Mouse (Mus musculus): ENCODE measurements around the gene Tmem260. TPM values are rescaled to one million over a fixed set of nuclear protein-coding genes. Genes with fewer than 3 reads are reported as not detected.

Gene Tmem260
- total RNA-seq, 4 experiments from 2014 or later: 2.9 to 4.3 (median 3.7) TPM

DNA sequence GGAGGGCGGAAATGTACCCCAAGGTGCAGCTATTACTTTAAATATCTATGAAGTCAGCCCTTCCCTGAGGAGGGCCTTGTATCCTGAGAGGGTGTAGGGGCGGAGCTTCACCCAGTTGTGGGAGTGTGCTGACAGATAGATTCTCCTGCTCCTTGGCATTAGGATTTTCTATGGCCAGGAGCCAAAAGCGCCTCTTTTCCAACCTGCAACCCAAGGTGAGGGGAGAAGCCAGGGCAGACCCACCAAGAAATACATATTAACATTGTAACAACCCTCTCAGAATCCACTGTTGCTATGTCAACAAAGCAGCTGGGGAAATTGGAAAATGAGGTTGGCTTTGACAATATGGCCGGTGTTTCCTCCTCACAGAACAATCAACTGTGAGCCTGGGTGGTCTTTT lies 107.3 kb downstream of the Tmem260 start:
- no peak for DNase-seq (ENCODE audit: low spot score in 2 of 2)

DNA sequence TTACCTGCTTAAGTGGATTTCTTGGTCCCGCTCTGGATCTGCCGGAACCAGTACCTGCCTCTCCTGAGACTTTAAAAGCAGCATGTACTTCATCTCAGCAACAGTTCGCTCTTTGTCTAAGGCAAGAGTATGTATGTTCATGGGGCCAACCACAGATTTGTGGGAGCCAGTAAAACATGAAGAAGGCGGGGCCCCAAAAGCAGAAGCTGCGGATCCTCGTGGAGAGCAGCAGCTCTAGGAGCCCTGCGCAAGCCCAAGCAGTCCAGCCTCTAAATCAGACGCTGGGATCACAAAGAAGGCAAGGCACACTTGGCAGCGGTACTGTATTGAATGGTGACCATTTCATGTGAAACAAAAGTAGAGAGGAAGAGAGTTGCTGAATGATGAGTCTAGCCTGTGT lies 107.8 kb downstream of the Tmem260 start:
- no peak for DNase-seq (ENCODE audit: low spot score in 2 of 2)

DNA sequence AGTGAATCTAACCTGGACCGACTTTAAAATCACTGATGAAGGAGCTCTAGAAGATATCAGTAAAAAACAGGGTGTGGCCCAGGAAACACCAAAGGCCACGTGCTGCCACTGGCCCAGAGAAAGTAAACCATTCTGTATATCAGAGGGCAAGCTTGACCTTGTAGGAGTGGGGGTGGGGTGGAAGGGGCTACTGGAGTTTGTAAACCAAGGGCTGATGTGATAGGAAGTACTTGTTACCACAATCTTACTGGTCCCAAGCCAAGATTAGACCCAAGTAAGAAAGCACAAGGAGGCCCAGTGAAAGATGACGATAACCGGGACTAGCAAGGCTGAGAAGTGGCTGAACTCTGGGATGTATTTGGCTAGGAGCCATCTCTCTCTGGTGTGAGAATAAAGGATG lies 113.1 kb downstream of the Tmem260 start:
- no peak for DNase-seq (ENCODE audit: low spot score in 2 of 2)

DNA sequence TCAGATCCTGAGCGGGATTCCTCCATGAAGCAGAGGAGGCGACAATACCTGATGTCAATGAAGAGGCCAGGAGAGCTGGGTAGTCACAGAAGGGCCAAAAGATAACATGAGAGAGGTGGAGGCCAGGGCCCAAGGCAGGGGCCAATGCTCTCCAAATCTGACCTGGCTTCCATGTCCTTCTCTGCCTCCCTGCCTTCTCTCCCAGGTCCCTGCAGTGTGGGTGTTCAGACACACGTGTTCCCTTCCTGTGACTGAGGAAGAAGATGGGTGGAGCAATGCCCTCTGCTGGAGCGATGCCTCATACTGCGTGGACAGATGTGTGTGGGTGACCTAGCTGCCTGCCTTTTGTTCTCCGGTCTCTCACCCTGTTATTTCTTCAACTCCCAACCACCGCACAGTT lies 113.8 kb downstream of the Tmem260 start:
- no peak for DNase-seq (ENCODE audit: low spot score in 2 of 2)

DNA sequence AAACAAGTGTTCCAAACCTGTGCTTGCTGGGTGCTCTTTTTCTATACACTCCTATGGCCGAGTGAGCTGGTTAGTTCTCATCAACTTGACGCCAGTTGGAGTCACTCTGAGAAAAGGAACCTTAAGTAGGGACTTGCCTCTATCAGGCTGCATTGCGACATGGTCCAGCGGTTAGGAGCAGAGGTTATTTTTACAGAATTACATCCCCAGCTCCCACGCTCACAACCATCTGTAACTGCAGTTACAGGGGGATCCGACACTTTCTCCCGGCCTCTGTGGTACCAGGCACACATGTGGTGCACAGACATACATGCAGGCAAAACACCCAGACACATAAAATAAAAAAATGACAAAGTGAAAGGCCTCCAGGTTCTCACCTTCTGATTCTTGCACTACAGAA lies 120.7 kb downstream of the Tmem260 start:
- no peak for DNase-seq (ENCODE audit: low spot score in 2 of 2)

Other genes with a start within 250 kb of the Tmem260 start
- not detected for gene Otx2, start 227.7 kb downstream of the Tmem260 start, total RNA-seq (2022)